Mouse (Mus musculus) liver, embryonic 16.5 days (tissue): ENCODE measurements around the gene Rcc1l. TPM values are rescaled to one million over a fixed set of nuclear protein-coding genes. Genes with fewer than 3 reads are reported as not detected.

ENCODE experiments used
- ATAC-seq: fragments of 200-750 bp; cut with Nextera tagmentation; 2 replicates; pipeline ENCODE4 v1.8.0; 2017; ENCODE audit warnings: low read depth, mild to moderate bottlenecking, moderate number of reproducible peaks, moderate library complexity
- H3K27ac ChIP-seq: fragments of 300-500 bp; sonication (generic); 2 replicates; pipeline ENCODE4 v1.5.1; 2014; ENCODE audit warnings: mild to moderate bottlenecking, low read length
- H3K27me3 ChIP-seq: fragments of 300-500 bp; sonication (generic); 2 replicates; pipeline ENCODE4 v1.6.1; 2014; ENCODE audit warnings: low read depth, low read length, mixed read lengths; ENCODE audit not compliant: control insufficient read depth, insufficient read depth
- H3K36me3 ChIP-seq: fragments of 300-500 bp; sonication (generic); 2 replicates; pipeline ENCODE4 v1.6.1; 2014; ENCODE audit warnings: mild to moderate bottlenecking; ENCODE audit not compliant: control insufficient read depth, insufficient read depth
- H3K4me1 ChIP-seq: fragments of 300-500 bp; sonication (generic); 2 replicates; pipeline ENCODE4 v1.6.1; 2014; ENCODE audit warnings: low read depth, low read length, mixed read lengths; ENCODE audit not compliant: control insufficient read depth
- H3K4me2 ChIP-seq: fragments of 300-500 bp; sonication (generic); 2 replicates; pipeline ENCODE4 v1.6.1; 2014; ENCODE audit warnings: low read depth, low read length, mixed read lengths
- H3K4me3 ChIP-seq: fragments of 300-500 bp; sonication (generic); 2 replicates; pipeline ENCODE4 v1.5.1; 2014; ENCODE audit warnings: low read depth, mild to moderate bottlenecking, low read length
- H3K9ac ChIP-seq: fragments of 300-500 bp; sonication (generic); 2 replicates; pipeline ENCODE4 v1.6.1; 2014; ENCODE audit warnings: low read depth, low read length
- H3K9me3 ChIP-seq: fragments of 300-500 bp; sonication (generic); replicated peaks from 2 replicates; pipeline ENCODE4 v1.6.1; 2016; ENCODE audit warnings: low read length; ENCODE audit not compliant: control insufficient read depth
- WGBS: fragments of 180-500 bp; shearing (Covaris S2); extraction: QIAGEN DNeasy Blood & Tissue Kit; methylation state at CpG from one replicate; pipeline ENCODE4 v1.1.7; 2014; ENCODE audit not compliant: insufficient replicate concordance; 5-methylcytosine and 5-hydroxymethylcytosine counted together
- polyA plus RNA-seq: library from polyadenylated mRNA; unstranded; fragments of >200 nt; fragmentation: Nextera tagmentation; extraction: Ambion mirVana; gene quantifications from 2 replicates; pipeline ENCODE4 v1.2.1, GENCODE M21; 2015

The Rcc1l gene
- polyA plus RNA-seq, 1 experiment from 2014 or later = 10.0 TPM

GRCm38 (mm10) chr5:134178536-134178935 lies 2.0 kb upstream of the Rcc1l start:
- no peak for ATAC-seq
- Histone ChIP-seq H3K4me2 (no peak overlapping the region), H3K9ac (no peak overlapping the region), H3K27ac (no peak overlapping the region), H3K27me3 (no peaks in the 10 kb centered on the region), H3K36me3 (no peaks in the 10 kb centered on the region), H3K4me3 (no peak overlapping the region), H3K4me1 (peaks cover 38% of the 10 kb centered on the region), H3K9me3 (no peaks in the 10 kb centered on the region)
- 58% methylated on average over 7 of the region's 7 CpGs for WGBS

GRCm38 (mm10) chr5:134175696-134176095 lies 878 bp downstream of the Rcc1l start:
- WGBS = 6% methylated on average over 10 of the region's 10 CpGs
- H3K27ac ChIP-seq = no peak overlapping the region; the same call in 1 of the 2 replicates
- H3K36me3 ChIP-seq = no peaks in the 10 kb centered on the region
- H3K9me3 ChIP-seq = no peaks in the 10 kb centered on the region
- peaks cover 22% of the 10 kb centered on the region for H3K4me1 ChIP-seq
- no peak for ATAC-seq
- H3K27me3 ChIP-seq = no peaks in the 10 kb centered on the region
- peak overlapping the region; percentile 81 for H3K4me2 ChIP-seq
- H3K9ac ChIP-seq = peak overlapping the region; percentile 74
- peak overlapping the region; percentile 86 for H3K4me3 ChIP-seq

- 23% methylated on average over 4 of the region's 4 CpGs for WGBS
- Histone ChIP-seq H3K4me3 (no peak overlapping the region), H3K27me3 (no peaks in the 10 kb centered on the region), H3K9ac (no peak overlapping the region), H3K9me3 (no peaks in the 10 kb centered on the region), H3K4me1 (peaks cover 18% of the 10 kb centered on the region), H3K27ac (no peak overlapping the region), H3K4me2 (no peak overlapping the region), H3K36me3 (no peaks in the 10 kb centered on the region)
- ATAC-seq = no peak
These were observed 3.4 kb downstream of the Rcc1l start for GRCm38 (mm10) chr5:134173206-134173605.

- no peaks in the 10 kb centered on the region; the same call in 1 of the 2 replicates for H3K36me3 ChIP-seq
- ATAC-seq = peak; percentile 59
These were observed 6.4 kb downstream of the Rcc1l start for GRCm38 (mm10) chr5:134170167-134170566.

GRCm38 (mm10) chr5:134169231-134169630 lies 7.3 kb downstream of the Rcc1l start:
- H3K36me3 ChIP-seq = no peaks in the 10 kb centered on the region; the same call in 1 of the 2 replicates
- no peaks in the 10 kb centered on the region for H3K9me3 ChIP-seq
- H3K27me3 ChIP-seq = no peaks in the 10 kb centered on the region
- no peak overlapping the region for H3K4me2 ChIP-seq
- H3K4me1 ChIP-seq = no peaks in the 10 kb centered on the region
- WGBS = 79% methylated on average over 10 of the region's 10 CpGs
- no peak for ATAC-seq
- no peak overlapping the region for H3K9ac ChIP-seq
- no peak overlapping the region for H3K4me3 ChIP-seq
- no peak overlapping the region for H3K27ac ChIP-seq

More at GRCm38 (mm10) chr5:134170167-134170566, 6.4 kb downstream of the Rcc1l start:
- Histone ChIP-seq H3K4me1 (peaks cover under 1% of the 10 kb centered on the region; the same call in 1 of the 2 replicates), H3K9me3 (no peaks in the 10 kb centered on the region), H3K4me3 (no peak overlapping the region), H3K27ac (no peak overlapping the region), H3K27me3 (no peaks in the 10 kb centered on the region), H3K9ac (no peak overlapping the region), H3K4me2 (no peak overlapping the region)
- WGBS = 70% methylated on average over 8 of the region's 8 CpGs

GRCm38 (mm10) chr5:134168033-134168432 lies 8.5 kb downstream of the Rcc1l start:
- Histone ChIP-seq H3K4me2 (no peak overlapping the region), H3K27me3 (no peaks in the 10 kb centered on the region), H3K9me3 (no peaks in the 10 kb centered on the region), H3K4me1 (no peaks in the 10 kb centered on the region), H3K36me3 (no peaks in the 10 kb centered on the region; the same call in 1 of the 2 replicates), H3K4me3 (no peak overlapping the region), H3K9ac (no peak overlapping the region), H3K27ac (no peak overlapping the region)
- WGBS = 77% methylated on average over 9 of the region's 9 CpGs
- ATAC-seq = no peak

GRCm38 (mm10) chr5:134166642-134167041 lies 9.9 kb downstream of the Rcc1l start:
- Histone ChIP-seq H3K36me3 (peaks cover 4% of the 10 kb centered on the region; the same call in 1 of the 2 replicates), H3K9ac (no peak overlapping the region), H3K27ac (no peak overlapping the region), H3K9me3 (no peaks in the 10 kb centered on the region), H3K4me2 (no peak overlapping the region), H3K27me3 (no peaks in the 10 kb centered on the region), H3K4me1 (no peaks in the 10 kb centered on the region), H3K4me3 (no peak overlapping the region)
- 76% methylated on average over 7 of the region's 7 CpGs for WGBS
- no peak for ATAC-seq

- Histone ChIP-seq H3K9me3 (no peaks in the 10 kb centered on the region), H3K4me2 (no peak overlapping the region), H3K36me3 (peaks cover 4% of the 10 kb centered on the region; the same call in 1 of the 2 replicates), H3K9ac (no peak overlapping the region), H3K27me3 (no peaks in the 10 kb centered on the region), H3K4me3 (no peak overlapping the region), H3K27ac (no peak overlapping the region), H3K4me1 (no peaks in the 10 kb centered on the region)
- no peak for ATAC-seq
- 65% methylated on average over 5 of the region's 5 CpGs for WGBS
These were observed 11.9 kb downstream of the Rcc1l start for GRCm38 (mm10) chr5:134164688-134165087.

- H3K4me1 ChIP-seq = no peaks in the 10 kb centered on the region
- no peaks in the 10 kb centered on the region for H3K27me3 ChIP-seq
- H3K4me2 ChIP-seq = no peak overlapping the region
- no peak for ATAC-seq
- no peak overlapping the region for H3K27ac ChIP-seq
- no peaks in the 10 kb centered on the region for H3K9me3 ChIP-seq
- 69% methylated on average over 7 of the region's 7 CpGs for WGBS
- no peak overlapping the region for H3K4me3 ChIP-seq
- no peak overlapping the region for H3K9ac ChIP-seq
- peaks cover 5% of the 10 kb centered on the region; the same call in 1 of the 2 replicates for H3K36me3 ChIP-seq
These were observed 20.6 kb downstream of the Rcc1l start for GRCm38 (mm10) chr5:134155916-134156466.
